ENCODE assay signal across 12 mouse cellular contexts in the genomic region with DNA sequence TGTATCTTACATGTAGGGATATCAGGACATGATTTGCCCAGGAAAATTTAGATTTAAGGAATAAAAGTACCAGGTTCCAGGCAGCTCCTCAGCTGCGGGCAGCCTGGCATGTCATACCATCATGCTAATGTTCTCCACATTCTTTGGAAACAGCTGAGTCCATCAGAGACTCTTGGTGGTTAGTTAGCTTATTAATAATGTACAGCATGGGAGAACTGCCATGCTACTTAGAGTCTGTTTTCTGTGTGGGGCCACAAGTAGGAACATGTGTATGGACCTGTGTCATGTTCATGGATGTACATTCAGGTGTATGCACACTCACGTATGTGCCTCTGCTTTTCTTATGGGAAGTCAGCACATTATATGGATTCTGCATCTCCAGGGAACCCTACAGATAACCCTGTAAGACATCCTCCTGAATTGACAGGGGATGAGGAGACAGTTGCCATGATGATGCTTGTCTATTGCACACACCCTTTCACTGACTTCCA. TPM values are rescaled to one million over a fixed set of nuclear protein-coding genes. Genes with fewer than 3 reads are reported as not detected.
DNase-seq lines count a peak whose midpoint lies in the region; ATAC-seq lines count a peak whose summit lies in the region.
"Had no signal": no experiment of that assay in that cellular context is flagged by ENCODE, and none has a peak within 500 bp of the region (broad histone marks: within the 10 kb centered on the region; RNA-seq: fewer than 3 reads in every experiment).

No protein-coding gene starts in this region.

- ATAC-seq in forebrain, embryonic 15.5 days (replicated peaks): peak; percentile 12; the same call in 1 of the 2 replicates

- DNase-seq in heart, adult 9 months (ENCODE audit: low spot score in 2 of 2): peak; percentile 10 to 12
- no peak for DNase-seq in heart, postnatal 25 days (ENCODE audit: low spot score)
- peak; percentile 12 for DNase-seq in retina, postnatal 1 day
- no peak for DNase-seq in retina, embryonic 14.5 days (ENCODE audit: low spot score)
- DNase-seq in splenic B cell, adult 2 months (ENCODE audit: low read depth, low spot score): peak; percentile 20
- no peak for DNase-seq in frontal cortex, postnatal 14 days (ENCODE audit: low spot score in 2 of 2)
- DNase-seq in layer of hippocampus, adult 11-12 months (ENCODE audit: low spot score): no peak
- DNase-seq: cerebellum, postnatal 36 days had no signal

- H3K27me3 ChIP-seq in forebrain, embryonic 15.5 days: no peaks in the 10 kb centered on the region
- H3K27me3 ChIP-seq in splenic B cell, adult 2 months (ENCODE audit: control insufficient read depth, insufficient read depth, low read length, poor library complexity, severe bottlenecking): no peaks in the 10 kb centered on the region
- H3K27me3 ChIP-seq: limb, embryonic 13.5 days had no signal

- no peak overlapping the region for H3K9ac ChIP-seq in forebrain, embryonic 15.5 days (replicated peaks)
- H3K9ac ChIP-seq: limb, embryonic 13.5 days had no signal

- no peaks in the 10 kb centered on the region for H3K4me1 ChIP-seq in forebrain, embryonic 15.5 days
- H3K4me1 ChIP-seq: limb, embryonic 13.5 days had no signal

- intact Hi-C loops in heart, postnatal 25 days (cut with DNase I): no loop called here

- H3K9me3 ChIP-seq in forebrain, embryonic 15.5 days: peaks cover 60% of the 10 kb centered on the region

- H3K36me3 ChIP-seq in forebrain, embryonic 15.5 days: no peaks in the 10 kb centered on the region
- no peaks in the 10 kb centered on the region for H3K36me3 ChIP-seq in splenic B cell, adult 2 months (ENCODE audit: control insufficient read depth, insufficient read depth, low read length, poor library complexity, severe bottlenecking)
- H3K36me3 ChIP-seq: limb, embryonic 13.5 days had no signal

- WGBS in forebrain, embryonic 15.5 days: 80% methylated on average over 2 of the region's 2 CpGs

- no peak overlapping the region for H3K4me2 ChIP-seq in forebrain, embryonic 15.5 days (replicated peaks)
- H3K4me2 ChIP-seq: limb, embryonic 13.5 days had no signal

- no peak overlapping the region for H3K4me3 ChIP-seq in forebrain, embryonic 15.5 days
- H3K4me3 ChIP-seq: limb, embryonic 13.5 days had no signal

- H3K27ac ChIP-seq in forebrain, embryonic 15.5 days (replicated peaks): no peak overlapping the region
- H3K27ac ChIP-seq: limb, embryonic 13.5 days had no signal

RNA-seq across cellular contexts. Expression of a gene that starts 2.7 kb away (rescaled TPM):
- total RNA-seq in heart, postnatal 25 days (2021): not detected
- not detected in 2 replicates for polyA plus RNA-seq in forebrain, embryonic 15.5 days (2015; fragmentation: Nextera tagmentation; extraction: Ambion mirVana)
- total RNA-seq: heart, postnatal 14 days had no signal

RNA-seq across cellular contexts. Expression of a gene that starts 8.9 kb away (rescaled TPM):
- under 1 TPM; 0.42 TPM for total RNA-seq in heart, postnatal 25 days (2021)
- polyA plus RNA-seq in forebrain, embryonic 15.5 days (2015; fragmentation: Nextera tagmentation; extraction: Ambion mirVana): 13.7 TPM in 2 replicates

RNA-seq across cellular contexts. Expression of a gene that starts 12.3 kb away (rescaled TPM):
- under 1 TPM; 0.28 to 0.42 TPM for total RNA-seq in heart, postnatal 25 days (2021)
- polyA plus RNA-seq in forebrain, embryonic 15.5 days (2015; fragmentation: Nextera tagmentation; extraction: Ambion mirVana): 0.73 and 0.88 TPM in 2 replicates

RNA-seq across cellular contexts. Expression of a gene that starts 14.1 kb away (rescaled TPM):
- total RNA-seq in heart, postnatal 25 days (2021): not detected
- polyA plus RNA-seq in forebrain, embryonic 15.5 days (2015; fragmentation: Nextera tagmentation; extraction: Ambion mirVana): not detected in 2 replicates
- total RNA-seq: heart, postnatal 14 days had no signal
- polyA plus RNA-seq: frontal cortex, adult 2 months; limb, embryonic 13.5 days had no signal

RNA-seq across cellular contexts. Expression of a gene that starts 48.7 kb away (rescaled TPM):
- under 1 TPM in 1 of 2 experiments, not detected in 1; 0.64 TPM for total RNA-seq in heart, postnatal 25 days (2021)
- polyA plus RNA-seq in forebrain, embryonic 15.5 days (2015; fragmentation: Nextera tagmentation; extraction: Ambion mirVana): not detected in 2 replicates
- polyA plus RNA-seq: frontal cortex, adult 2 months; limb, embryonic 13.5 days had no signal

Comparison
In these comparisons a context has a peak if more than half of its experiments do, and no peak if none do; other contexts are left out.
1. DNase-seq: peak in heart, adult 9 months (2 of 2), retina, postnatal 1 day (single experiment) and splenic B cell, adult 2 months (single experiment); none in heart, postnatal 25 days (single experiment), retina, embryonic 14.5 days (single experiment), frontal cortex, postnatal 14 days (0 of 2) and layer of hippocampus, adult 11-12 months (single experiment).